Mouse (Mus musculus): ENCODE results near the gene Abhd17b.
A peak's percentile ranks its signal among the peaks of the same experiment; 100 is the strongest.
"Not testable (repeated sequence)": the region's sequence is repeated elsewhere in the genome, so short reads cannot be mapped to it uniquely, and the experiment has no call there.

Abhd17b gene

GRCm38 (mm10) chr19:21652285-21653171, 457 bp upstream of the Abhd17b start, which contains the start of gene 1110059E24Rik:
Gene 1110059E24Rik (minus strand): TSS chr19:21652976.
- DNase-seq, result peak; percentile 97 to 98

- DNase-seq, result peak; percentile 12 to 25
These were observed 1.8 kb downstream of the Abhd17b start for GRCm38 (mm10) chr19:21654788-21655187.

- DNase-seq, result no peak
These were observed 7.7 kb downstream of the Abhd17b start for GRCm38 (mm10) chr19:21660734-21661133.

GRCm38 (mm10) chr19:21663756-21664456, 10.9 kb downstream of the Abhd17b start:
- no peak for DNase-seq

- no peak for DNase-seq
These were observed 16.7 kb downstream of the Abhd17b start for GRCm38 (mm10) chr19:21669650-21670049.

- DNase-seq, result no peak
These were observed 21.5 kb downstream of the Abhd17b start for GRCm38 (mm10) chr19:21674354-21675096.

GRCm38 (mm10) chr19:21680091-21680490, 27.1 kb downstream of the Abhd17b start:
- DNase-seq, result no peak

GRCm38 (mm10) chr19:21680986-21681385, 28.0 kb downstream of the Abhd17b start:
- DNase-seq, result no peak

GRCm38 (mm10) chr19:21713260-21714031, 60.5 kb downstream of the Abhd17b start:
- DNase-seq, result peak; percentile 81 to 87

GRCm38 (mm10) chr19:21714278-21714883, 61.4 kb downstream of the Abhd17b start:
- no peak for DNase-seq

GRCm38 (mm10) chr19:21715005-21715442, 62.0 kb downstream of the Abhd17b start:
- peak; percentile 36 to 43 for DNase-seq

- DNase-seq, result no peak
These were observed 62.5 kb downstream of the Abhd17b start for GRCm38 (mm10) chr19:21715515-21715914.

GRCm38 (mm10) chr19:21716456-21716855, 63.5 kb downstream of the Abhd17b start:
- no peak for DNase-seq

- DNase-seq, result no peak
These were observed 66.2 kb downstream of the Abhd17b start for GRCm38 (mm10) chr19:21719206-21719605.

GRCm38 (mm10) chr19:21720950-21721349, 68.0 kb downstream of the Abhd17b start:
- DNase-seq, result no peak

GRCm38 (mm10) chr19:21723280-21723679, 70.3 kb downstream of the Abhd17b start:
- not testable (repeated sequence) for DNase-seq

GRCm38 (mm10) chr19:21723911-21724655, 71.1 kb downstream of the Abhd17b start:
- peak in 1 of 2 experiments; percentile 71 for DNase-seq

GRCm38 (mm10) chr19:21725168-21725567, 72.2 kb downstream of the Abhd17b start:
- no peak for DNase-seq

GRCm38 (mm10) chr19:21727081-21727480, 74.1 kb downstream of the Abhd17b start:
- no peak for DNase-seq

- DNase-seq, result no peak
These were observed 75.4 kb downstream of the Abhd17b start for GRCm38 (mm10) chr19:21728342-21728741.

GRCm38 (mm10) chr19:21731887-21732286, 78.9 kb downstream of the Abhd17b start:
- DNase-seq, result no peak
